Mouse (Mus musculus) urinary bladder, postnatal 36 days (tissue): ENCODE results near the gene Fbn1.

Source experiments
- DNase-seq, 2 experiments: peaks; one replicate each; pipeline ENCODE4 v3.0.0; 2022; ENCODE audit warnings: low spot score in 2 of 2, mixed read lengths in 1 of 2

The Fbn1 gene

DNA sequence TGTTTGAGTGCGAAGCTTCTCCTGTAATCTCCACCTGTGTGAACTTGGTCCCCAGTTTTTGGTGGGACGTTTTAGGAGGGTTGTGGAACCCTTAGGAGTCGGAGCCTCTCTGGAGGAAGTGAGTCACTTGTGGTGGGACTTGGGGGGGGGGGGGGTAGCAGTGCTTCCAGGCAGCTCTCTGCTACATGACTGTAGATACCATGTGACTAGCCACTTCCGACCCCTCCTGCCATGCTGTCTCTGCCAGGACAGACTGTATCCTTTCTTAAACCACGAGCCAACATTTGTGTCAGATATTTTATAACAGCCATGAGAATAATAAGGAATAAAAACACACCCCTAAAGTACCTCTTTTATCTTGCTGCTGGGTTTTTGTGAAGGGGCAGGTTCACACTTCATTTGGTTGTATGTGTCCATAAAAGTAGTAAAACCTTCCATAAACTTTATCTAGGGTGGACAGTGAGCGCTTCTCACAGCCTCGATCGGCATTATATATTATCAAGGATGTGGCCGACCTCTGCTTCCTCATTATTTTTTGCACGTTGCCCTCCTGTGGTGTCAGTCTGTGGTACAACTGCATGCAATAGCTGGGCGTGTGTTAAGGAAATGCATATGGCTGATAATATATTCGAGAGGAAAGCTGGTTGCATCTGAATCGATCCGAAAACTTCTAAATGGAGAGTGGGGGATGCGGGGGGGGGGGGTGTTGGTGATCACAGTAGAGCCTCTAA, 51.6 kb downstream of the Fbn1 start:
- DNase-seq, result no peak

DNA sequence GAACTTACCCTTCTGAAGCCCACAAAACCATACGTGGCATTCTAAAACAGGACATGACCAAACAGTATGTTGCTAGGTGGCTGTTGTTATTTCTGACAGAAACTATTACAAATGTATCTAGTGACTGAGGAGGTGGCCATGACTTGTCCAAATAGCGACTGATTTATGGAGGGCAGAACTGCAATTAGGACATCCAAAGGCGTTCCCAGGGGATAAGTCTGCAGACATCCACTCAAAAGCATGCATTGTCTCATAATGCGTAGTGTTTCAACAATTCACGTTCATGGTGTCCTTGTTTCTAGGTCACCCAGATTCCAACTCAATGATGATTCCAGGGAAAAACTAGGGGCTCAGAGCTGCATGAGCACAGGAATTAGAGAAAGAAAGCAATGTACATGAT, 53.0 kb downstream of the Fbn1 start:
- no peak for DNase-seq

DNA sequence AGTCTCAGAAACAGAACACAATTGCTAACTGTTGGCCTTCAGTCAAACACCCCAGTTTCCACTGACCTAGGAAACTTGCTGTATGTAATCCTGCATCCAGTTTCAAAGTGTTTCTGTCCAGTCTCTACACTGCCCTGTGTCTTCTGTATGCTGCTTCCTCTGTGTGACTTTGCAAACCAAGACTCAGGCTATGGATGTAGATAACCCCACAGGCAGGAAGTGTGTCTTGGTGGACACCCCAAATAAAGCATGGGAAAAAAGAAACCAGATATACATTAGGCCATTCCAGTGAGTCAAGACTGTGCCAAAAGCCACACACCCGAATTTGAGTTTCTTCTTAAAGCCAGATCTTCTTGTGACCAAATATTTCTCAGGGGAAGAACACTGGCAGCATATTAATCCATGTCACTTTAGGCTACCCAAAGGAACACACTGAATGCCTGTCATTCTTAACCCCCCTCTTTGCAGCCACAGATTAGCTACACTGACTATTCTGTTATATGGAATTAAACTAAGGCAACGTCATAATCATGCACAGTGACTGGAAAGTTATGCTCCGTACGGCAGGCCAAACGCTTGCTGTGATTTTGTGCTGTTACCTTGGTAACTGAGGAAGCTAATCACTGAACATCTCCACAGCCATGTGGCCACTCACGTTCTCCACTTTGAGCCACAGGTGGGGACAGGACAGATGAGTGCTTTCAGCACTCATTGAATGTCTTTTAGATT, 55.3 kb downstream of the Fbn1 start:
- no peak for DNase-seq

DNA sequence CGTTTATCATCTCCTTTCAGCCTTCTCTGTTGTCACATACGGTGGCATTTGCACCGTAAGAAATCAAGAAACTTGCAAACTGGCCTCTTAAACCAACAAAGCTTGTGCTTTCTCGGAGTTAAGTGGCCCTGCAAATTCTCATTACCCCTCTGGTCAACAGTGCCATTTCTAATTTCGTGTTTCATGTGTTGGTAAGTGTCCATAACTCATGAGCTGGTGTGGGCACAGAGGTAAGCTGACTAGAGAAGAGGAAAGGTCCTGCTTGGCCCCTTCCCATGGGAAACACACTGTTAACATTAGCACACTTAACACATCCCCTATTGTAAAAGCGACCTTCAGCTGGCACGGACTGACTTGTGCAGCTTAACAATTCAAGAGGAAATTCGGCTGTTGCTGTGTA, 58.4 kb downstream of the Fbn1 start:
- DNase-seq, result no peak

DNA sequence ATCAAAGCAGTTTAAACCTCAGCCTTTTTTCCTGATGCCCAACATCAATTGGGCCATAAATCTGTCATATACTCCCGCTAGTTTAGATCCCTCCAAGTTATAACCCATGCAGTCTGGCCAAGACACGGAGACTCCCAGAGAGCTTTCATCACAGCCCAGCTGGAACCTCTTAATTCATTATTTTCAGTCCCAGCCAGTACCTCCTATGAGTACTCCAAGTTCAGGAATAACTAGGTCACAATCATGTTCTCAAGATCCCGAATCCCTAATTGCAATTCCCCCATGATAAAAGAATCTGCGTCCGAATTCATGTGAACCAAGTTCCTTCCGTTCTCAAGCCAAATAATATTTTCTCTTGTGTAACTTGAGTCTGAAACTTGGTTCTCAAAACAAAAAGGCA, 58.9 kb downstream of the Fbn1 start:
- DNase-seq, result peak in 1 of 2 experiments; percentile 31

DNA sequence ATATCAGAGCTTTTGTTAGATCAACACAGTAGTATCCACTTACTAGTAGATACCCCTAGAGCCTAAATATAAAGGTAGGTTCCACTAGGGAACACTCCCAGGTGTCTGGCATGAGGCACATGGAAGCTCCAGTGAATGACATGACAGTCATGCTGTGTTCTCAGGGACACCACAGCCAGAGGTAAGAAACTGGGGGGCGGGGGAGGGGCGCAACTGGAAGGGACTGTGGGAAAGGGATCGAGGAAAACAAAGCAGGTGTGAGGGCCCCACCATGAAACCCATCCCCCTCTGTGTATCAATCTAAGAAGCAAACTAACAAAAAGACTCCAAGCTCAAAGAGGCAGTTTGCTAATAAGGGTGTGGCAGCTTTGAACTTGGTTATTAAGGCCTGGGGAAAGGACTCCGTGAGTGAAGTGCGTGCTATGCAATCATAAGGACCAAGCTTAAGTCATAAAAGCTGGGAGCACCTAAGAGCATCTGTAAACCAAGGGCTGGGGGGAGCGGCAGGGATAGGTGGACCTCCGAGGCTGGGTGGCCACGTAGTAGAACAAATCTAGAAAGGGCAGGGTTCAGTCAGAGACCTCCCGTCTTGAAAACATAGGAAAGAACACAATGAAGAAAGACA, 60.4 kb downstream of the Fbn1 start:
- no peak for DNase-seq

DNA sequence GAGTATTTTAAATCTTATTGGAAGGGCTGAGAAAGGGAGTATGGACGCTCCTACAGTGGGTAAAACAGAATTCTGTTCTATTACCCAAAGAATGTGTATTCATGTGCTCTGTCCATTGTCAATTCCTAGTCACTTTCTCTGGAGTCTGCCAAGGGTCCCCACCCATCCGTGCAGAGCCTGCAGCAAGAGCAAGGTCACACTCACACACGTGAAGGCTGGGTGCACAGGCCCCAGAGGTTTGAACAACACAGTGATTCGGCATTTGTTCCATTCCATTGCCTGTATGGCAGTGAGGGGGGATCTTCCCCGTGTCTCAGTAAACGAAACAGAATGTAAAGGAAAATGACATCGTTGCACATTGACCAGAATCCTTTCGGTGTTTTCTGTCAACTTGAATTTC, 69.4 kb downstream of the Fbn1 start:
- DNase-seq, result no peak

DNA sequence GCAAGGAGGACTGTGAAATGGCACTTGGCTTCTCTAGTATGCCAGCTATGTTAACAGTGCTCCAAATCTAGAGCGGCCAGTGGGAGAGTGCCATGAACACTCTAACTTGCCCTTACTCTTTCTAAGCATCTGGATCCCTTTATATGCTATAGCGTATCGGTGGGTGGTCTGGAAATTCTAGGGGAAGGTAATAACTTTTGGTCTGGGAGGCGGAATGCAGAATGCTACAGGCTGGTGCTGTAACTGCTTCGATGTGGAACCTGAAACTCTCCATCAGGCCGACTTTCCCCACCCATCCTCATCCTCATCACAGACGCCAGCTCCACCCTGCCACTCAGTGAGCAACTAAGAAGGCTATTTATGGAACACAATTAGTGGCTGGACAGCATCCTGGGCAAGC, 71.6 kb downstream of the Fbn1 start:
- no peak for DNase-seq

DNA sequence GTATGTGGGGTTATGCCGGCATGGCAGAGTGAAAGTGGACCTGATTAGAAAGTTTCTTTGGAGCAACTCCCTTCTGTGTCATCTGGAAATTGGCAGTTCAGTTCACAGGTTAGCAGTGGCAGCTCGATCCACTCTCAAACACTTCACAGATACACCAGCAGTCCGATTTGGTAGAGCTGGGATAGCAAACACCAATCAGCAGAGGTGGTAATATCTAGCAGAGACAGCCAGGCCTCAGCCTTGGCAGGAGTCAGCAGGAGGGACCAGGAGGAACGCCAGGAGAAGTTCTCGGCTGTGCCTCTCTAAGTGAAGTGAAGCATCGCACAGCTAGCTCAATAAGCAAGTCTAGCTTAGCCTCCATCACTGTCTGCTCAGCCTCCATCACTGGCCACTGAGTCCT, 74.3 kb downstream of the Fbn1 start:
- no peak for DNase-seq

DNA sequence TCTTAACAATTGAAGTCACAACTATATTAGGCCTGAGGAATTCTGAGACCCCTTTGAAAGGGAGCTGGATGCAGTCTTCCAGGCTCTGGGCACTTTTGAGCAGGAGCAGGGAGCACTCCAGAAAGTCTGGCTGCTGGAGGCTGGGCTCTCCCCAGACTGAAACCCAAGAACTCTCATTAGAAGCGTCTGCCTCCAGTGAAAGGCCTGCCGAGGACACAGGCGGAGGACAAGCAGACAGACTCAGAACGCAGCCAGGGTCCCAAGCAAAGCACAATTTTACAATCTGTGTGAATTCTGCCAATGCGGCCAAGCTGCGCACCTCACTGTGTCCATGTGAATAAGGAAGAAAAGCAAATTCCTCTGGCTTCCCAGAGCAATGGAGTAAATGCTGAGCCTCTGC, 76.3 kb downstream of the Fbn1 start:
- DNase-seq, result no peak

DNA sequence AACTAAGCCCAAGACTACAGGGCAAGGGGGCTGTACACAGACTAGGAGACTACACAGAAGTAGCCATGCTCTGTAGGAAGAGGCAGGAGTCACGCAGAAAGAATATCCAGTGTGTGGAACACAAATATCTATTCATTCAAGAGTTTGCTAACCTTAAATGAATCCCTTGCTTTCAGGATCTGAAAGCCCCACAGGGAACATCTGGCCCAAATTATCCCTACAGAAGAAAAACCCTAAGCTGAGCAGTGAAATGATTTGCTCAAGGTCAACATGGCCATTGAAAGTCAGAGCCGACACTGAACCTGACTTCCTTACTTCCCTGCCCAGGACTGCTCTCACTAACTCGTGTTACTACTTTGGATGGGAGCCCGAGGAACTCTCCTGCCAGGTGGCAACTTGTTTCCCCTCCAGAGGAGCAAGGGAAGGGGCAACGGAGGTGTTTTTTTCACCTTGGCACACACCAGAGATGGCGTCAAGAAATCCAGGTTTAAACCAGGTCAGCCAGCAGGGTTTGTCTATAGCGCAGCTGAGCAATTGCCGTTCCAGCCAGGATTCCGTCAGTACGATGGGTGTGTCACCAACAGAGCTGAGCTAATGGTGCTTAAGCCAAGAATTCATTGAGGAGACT, 78.9 kb downstream of the Fbn1 start:
- no peak for DNase-seq

DNA sequence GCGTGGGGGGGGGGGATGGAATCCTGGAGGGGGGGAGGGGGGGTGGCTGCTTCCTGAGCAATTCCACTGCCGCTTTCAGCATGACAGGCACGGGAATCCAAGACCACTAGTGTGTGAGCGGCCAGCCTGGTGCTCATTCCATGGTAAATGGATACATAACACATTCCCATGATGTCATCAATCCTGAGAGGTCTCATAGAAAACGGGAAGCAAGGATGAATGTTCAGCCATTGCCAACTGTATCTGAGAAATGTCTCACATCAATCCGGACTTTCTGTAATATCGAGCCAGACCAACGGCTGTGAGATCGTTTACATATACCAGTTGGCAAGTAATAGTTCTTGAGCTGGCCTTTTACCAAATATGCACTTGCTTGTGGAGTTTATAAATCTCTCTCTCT, 87.2 kb downstream of the Fbn1 start:
- DNase-seq, result no peak

DNA sequence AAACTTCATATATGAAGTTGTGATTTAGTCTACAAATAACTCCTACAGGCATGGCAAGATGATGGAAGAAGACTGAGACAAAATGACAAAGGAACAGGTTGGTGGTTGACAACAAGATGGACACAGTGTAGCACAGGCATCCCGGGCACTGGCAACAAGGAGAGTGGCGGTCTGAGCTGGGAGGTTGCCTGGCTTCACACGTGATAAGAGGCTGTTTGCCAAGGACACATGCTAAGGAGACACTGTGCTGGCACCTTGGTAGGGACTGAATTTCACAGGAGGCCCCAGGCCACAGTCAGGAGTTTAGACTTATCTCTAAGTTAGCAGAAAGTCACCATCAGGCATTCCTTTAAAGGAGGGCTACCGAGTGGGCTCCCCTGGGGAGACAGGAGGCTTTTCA, 88.1 kb downstream of the Fbn1 start:
- no peak for DNase-seq

DNA sequence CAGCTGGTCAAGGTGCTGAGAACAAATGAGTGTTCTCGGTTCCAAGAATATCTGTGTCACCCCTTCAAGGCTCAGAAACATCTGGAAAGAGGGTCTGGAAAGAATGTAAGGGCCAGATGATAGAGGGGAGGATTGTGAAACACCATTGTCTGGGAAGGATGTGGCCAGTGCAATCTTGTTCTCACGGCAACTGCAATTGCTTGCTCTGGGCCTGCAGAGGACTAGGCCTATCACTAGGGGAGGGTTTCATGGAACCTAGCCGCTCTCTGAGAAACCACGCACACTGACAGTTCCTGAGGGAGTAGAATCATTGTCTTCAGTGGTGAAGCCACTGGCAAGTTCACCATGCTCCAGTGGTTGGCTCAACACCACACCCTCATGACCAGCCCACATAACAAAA, 89.2 kb downstream of the Fbn1 start:
- no peak for DNase-seq

DNA sequence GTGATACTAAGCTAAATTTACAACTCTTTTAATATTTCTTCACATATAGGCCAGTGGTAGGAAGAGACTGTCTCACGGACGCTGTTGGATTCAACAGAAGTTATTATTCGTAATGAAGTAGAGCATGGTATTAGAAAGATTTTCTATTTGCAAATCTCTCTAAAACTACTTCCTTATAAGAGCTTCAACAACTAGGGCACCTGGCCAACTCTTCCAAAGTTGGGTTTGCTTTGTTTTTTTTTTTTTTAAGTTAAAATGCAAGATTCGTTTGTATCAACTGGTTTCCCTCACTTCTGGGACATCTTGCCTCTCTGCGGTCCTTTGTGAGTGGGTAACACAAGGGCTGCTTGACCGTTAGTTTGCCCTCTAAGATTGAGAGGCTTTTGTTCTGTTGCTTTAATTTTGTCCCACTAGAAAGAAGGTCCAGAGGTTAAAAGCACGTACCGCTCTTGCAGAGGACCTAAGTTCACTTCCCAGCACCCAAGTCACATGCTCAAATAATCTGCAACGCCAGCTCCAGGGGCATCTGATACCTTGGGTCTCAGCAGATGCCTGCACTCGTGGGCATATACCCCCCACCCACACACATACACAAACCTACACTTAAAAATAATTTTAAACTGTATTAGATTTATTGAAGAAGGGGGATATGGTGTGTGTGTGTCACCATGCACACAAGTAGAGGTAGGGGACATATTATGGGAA, 91.1 kb downstream of the Fbn1 start:
- DNase-seq, result no peak

DNA sequence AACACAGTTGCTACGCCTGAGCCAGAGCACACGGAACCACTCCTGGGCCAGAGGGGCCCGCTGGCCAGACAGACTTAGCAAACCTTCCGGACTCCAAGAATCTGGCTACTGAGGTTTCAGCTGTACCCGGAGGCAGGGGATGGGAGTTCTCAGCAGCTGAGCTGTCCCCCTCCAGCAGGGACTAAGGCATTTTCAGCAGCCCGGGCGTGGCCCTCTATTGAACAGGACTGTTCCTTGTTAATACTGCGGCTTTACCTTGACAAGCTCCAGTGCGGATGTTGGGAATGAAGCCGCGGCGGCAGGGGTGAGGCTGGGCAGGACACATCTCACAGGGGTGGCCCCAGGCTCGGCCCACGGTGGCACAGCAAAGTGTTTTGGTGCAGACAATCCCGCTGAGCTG, 95.4 kb downstream of the Fbn1 start:
- DNase-seq, result no peak

DNA sequence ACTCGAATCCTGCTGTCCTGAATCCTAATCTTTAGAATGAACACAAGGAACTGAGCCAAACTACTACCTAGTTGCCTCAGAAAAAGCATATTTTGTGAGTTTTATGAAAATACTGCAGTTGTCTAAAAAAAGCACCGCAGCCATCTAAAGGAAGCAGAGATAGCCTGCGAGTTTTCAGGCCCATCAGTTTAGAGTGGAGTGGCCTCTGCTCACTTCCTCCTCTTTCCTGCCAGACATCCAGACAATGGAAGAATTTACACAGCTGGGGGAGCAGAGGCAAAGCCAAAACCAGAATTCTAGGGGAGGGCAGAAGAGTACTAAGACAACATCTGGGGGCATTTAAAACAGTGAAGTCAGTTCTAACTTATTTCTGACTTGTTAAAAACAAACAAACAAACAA, 96.0 kb downstream of the Fbn1 start:
- no peak for DNase-seq

DNA sequence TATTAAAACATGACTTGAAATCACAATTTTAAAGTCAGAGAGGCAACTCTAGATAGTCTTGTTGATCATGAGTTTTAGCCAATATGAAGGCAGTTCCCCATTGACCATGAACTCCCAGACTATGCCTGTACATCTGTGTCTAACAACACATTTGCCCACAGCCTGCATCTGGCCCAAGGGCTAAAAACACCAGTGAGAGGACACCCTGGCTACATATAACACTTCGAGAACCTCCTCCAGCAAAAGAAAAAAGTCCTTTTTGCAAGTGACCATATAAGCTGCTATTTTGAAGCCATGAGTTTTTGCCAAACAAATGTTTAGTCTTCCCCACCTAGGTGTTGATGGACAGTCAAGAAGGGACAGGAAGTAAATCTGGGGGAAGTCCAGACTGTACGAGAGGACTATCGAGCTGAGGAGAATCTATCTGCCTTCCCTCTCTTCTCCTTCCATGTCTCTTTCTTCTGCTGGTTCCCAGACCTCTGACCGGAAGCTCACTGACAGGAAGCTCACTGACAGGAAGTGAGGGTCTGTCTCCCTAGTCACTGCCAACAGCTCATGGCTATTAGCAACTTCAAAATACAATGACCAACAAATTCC, 103.2 kb downstream of the Fbn1 start:
- no peak for DNase-seq

DNA sequence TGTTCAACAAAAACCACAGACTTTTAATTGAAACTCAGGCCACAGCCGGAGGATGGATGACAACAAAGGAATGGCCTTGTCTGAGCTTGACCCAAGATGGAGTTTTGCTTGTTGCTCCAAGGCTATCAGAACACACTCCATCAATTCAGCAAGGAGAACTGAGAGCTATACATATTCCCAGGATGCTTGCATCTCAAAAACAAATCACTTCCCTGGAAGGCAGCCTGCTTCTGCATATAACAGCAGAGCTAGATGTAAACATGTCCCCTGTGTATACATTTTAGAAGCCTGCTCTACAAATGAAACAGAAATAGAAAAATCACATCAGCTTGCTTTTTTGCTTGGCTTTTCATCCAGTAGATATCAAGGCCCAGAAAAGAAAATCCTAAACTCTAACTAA, 105.5 kb downstream of the Fbn1 start:
- DNase-seq, result no peak

DNA sequence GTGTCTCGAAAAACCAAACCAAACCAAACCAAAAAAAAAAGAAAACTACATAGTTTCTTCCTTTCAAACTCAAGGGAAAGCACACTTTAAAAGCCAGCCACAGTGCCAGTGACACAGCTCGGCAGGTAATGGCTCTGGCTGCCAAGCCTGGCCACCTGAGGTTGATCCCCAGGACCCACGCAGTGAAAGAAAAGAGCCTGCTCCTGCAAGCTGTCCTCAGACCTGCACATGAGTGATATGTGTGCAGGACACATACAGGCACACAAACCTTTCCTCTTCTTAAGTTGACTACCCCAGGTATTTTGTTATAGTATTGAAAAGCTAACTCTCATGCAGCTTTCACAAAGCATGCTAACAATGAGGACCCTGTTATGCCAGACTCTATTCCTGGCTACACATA, 107.7 kb downstream of the Fbn1 start:
- DNase-seq, result no peak

DNA sequence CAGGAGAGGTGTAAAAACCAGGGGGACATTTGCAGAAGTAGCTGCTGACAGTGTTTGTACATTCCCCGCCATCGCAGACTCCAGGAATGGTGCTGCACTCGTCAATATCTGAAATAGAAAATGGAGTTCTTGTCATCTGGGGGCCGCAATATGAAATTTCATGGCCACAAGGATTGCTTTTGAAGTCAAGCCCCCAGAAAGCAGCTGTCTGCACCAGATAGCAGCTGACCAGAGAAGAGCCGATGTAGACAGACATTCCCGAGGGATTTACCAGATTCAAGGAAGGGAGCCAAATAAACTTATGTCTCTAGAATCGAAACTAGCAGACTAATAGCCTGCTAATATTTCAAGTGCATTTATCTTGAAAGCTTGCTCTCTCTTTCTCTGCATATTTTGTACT, 110.0 kb downstream of the Fbn1 start:
- DNase-seq, result no peak
